Mouse (Mus musculus): ENCODE results near the gene Rnf126.
A peak's percentile ranks its signal among the peaks of the same experiment; 100 is the strongest.

Rnf126 gene

GRCm38 (mm10) chr10:79766508-79767325, at the start of gene Rnf126:
Gene Rnf126, minus strand, starts transcription at chr10:79766952.
- DNase-seq (ENCODE audit: low spot score in 2 of 2) = peak; percentile 99 to 100

- no peak for DNase-seq (ENCODE audit: low spot score in 2 of 2)
Measured at GRCm38 (mm10) chr10:79815671-79816494, 49.1 kb upstream of the Rnf126 start.

- DNase-seq (ENCODE audit: low spot score in 2 of 2) = no peak
Measured at GRCm38 (mm10) chr10:79814271-79814842, 47.6 kb upstream of the Rnf126 start.

GRCm38 (mm10) chr10:79811736-79812637, 45.2 kb upstream of the Rnf126 start:
- peak; percentile 84 to 92 for DNase-seq (ENCODE audit: low spot score in 2 of 2)

- no peak for DNase-seq (ENCODE audit: low spot score in 2 of 2)
Measured at GRCm38 (mm10) chr10:79808728-79809127, 42.0 kb upstream of the Rnf126 start.

GRCm38 (mm10) chr10:79807826-79808225, 41.1 kb upstream of the Rnf126 start:
- peak in 1 of 2 experiments; percentile 42 for DNase-seq (ENCODE audit: low spot score in 2 of 2)

GRCm38 (mm10) chr10:79806972-79807371, 40.2 kb upstream of the Rnf126 start:
- no peak for DNase-seq (ENCODE audit: low spot score in 2 of 2)

- no peak for DNase-seq (ENCODE audit: low spot score in 2 of 2)
Measured at GRCm38 (mm10) chr10:79806331-79806730, 39.6 kb upstream of the Rnf126 start.

GRCm38 (mm10) chr10:79805636-79806035, 38.9 kb upstream of the Rnf126 start:
- no peak for DNase-seq (ENCODE audit: low spot score in 2 of 2)

- peak; percentile 72 to 87 for DNase-seq (ENCODE audit: low spot score in 2 of 2)
Measured at GRCm38 (mm10) chr10:79803716-79804323, 37.1 kb upstream of the Rnf126 start.

- DNase-seq (ENCODE audit: low spot score in 2 of 2) = no peak
Measured at GRCm38 (mm10) chr10:79802331-79802971, 35.7 kb upstream of the Rnf126 start.

GRCm38 (mm10) chr10:79801837-79802236, 35.1 kb upstream of the Rnf126 start:
- no peak for DNase-seq (ENCODE audit: low spot score in 2 of 2)

GRCm38 (mm10) chr10:79800508-79800907, 33.8 kb upstream of the Rnf126 start:
- DNase-seq (ENCODE audit: low spot score in 2 of 2) = no peak

- DNase-seq (ENCODE audit: low spot score in 2 of 2) = no peak
Measured at GRCm38 (mm10) chr10:79798289-79798928, 31.7 kb upstream of the Rnf126 start.

- no peak for DNase-seq (ENCODE audit: low spot score in 2 of 2)
Measured at GRCm38 (mm10) chr10:79797326-79797725, 30.6 kb upstream of the Rnf126 start.

- no peak for DNase-seq (ENCODE audit: low spot score in 2 of 2)
Measured at GRCm38 (mm10) chr10:79795905-79796304, 29.2 kb upstream of the Rnf126 start.

- DNase-seq (ENCODE audit: low spot score in 2 of 2) = no peak
Measured at GRCm38 (mm10) chr10:79794491-79794931, 27.8 kb upstream of the Rnf126 start.

- DNase-seq (ENCODE audit: low spot score in 2 of 2) = no peak
Measured at GRCm38 (mm10) chr10:79793738-79794490, 27.2 kb upstream of the Rnf126 start.
